Mouse (Mus musculus): Measurements from ENCODE around the gene Hspb6. TPM values are rescaled to one million over a fixed set of nuclear protein-coding genes. Genes with fewer than 3 reads are reported as not detected.
A peak's percentile ranks its signal among the peaks of the same experiment; 100 is the strongest.

Hspb6 gene
- polyA plus RNA-seq, 1 experiment from 2014 or later, result 4.4 TPM

- H3K4me1 ChIP-seq (replicated peaks), result peaks cover 29% of the 10 kb centered on the region
- DNase-seq (no peak), ATAC-seq (ENCODE audit: low read depth) (no peak)
- H3K4me2 ChIP-seq, result peak within 1 kb of the TSS; percentile 89
- H3K27ac ChIP-seq, result no peak within 1 kb of the TSS
- peak within 1 kb of the TSS; percentile 81 for H3K9ac ChIP-seq
- 85% methylated on average over 12 of the region's 12 CpGs for WGBS (ENCODE audit: insufficient replicate concordance)
- peaks cover 55% of the 10 kb centered on the region for H3K36me3 ChIP-seq
- H3K4me3 ChIP-seq (replicated peaks), result peak within 1 kb of the TSS; percentile 83
- H3K27me3 ChIP-seq, result no peaks in the 10 kb centered on the region
- H3K9me3 ChIP-seq (replicated peaks), result no peaks in the 10 kb centered on the region
These were observed 13.1 kb downstream of the Hspb6 start, which contains the start of gene Igflr1 for GRCm38 (mm10) chr7:30564970-30565571. Gene Igflr1 (plus strand): TSS chr7:30565427.

DNA sequence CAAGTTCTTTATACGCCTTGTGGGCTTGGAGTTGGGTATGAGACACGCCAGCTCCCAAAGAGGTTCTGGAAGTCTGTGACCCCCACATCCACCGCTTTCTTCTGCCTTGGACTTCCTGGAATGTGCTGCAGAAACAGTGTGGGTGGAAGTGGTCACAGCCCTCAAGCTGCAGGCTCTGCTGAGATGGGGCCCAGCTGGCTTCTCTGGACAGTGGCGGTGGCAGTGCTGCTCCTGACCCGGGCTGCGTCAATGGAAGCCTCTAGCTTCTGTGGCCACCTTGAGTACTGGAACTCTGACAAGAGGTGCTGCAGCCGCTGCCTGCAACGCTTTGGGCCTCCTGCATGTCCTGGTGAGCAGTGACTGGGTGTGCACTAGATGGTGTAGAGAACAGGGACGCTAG lies 14.1 kb downstream of the Hspb6 start:
- ATAC-seq (ENCODE audit: low read depth) (no peak), DNase-seq (no peak)
- Histone ChIP-seq H3K36me3 (peaks cover 64% of the 10 kb centered on the region), H3K9ac (no peak overlapping the region), H3K4me3 (replicated peaks) (no peak overlapping the region), H3K9me3 (replicated peaks) (no peaks in the 10 kb centered on the region), H3K4me1 (replicated peaks) (peaks cover 25% of the 10 kb centered on the region), H3K27ac (no peak overlapping the region), H3K4me2 (no peak overlapping the region), H3K27me3 (no peaks in the 10 kb centered on the region)
- 78% methylated on average over 9 of the region's 9 CpGs for WGBS (ENCODE audit: insufficient replicate concordance)

DNA sequence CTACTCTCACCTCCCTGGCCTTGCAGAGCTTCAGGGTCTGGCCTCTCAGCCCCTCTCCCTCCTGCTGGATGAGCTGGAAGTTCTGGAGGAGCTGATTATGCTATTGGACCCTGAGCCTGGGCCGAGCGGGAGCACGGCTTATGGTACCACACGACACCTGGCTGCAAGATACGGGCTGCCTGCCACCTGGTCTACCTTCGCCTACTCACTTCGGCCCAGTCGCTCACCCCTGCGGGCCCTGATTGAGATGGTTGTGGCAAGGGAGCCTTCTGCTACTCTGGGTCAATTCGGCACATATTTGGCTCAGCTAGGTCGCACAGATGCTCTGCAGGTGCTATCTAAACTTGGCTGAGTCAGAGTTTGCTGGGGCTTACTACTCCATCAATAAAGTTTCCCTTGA lies 15.6 kb downstream of the Hspb6 start:
- no peak overlapping the region for H3K4me2 ChIP-seq
- H3K9me3 ChIP-seq (replicated peaks), result no peaks in the 10 kb centered on the region
- peaks cover 20% of the 10 kb centered on the region for H3K4me1 ChIP-seq (replicated peaks)
- ATAC-seq (ENCODE audit: low read depth) (no peak), DNase-seq (no peak)
- peaks cover 73% of the 10 kb centered on the region for H3K36me3 ChIP-seq
- no peaks in the 10 kb centered on the region for H3K27me3 ChIP-seq
- 87% methylated on average over 11 of the region's 11 CpGs for WGBS (ENCODE audit: insufficient replicate concordance)
- H3K4me3 ChIP-seq (replicated peaks), result no peak overlapping the region
- H3K27ac ChIP-seq, result no peak overlapping the region
- no peak overlapping the region for H3K9ac ChIP-seq

DNA sequence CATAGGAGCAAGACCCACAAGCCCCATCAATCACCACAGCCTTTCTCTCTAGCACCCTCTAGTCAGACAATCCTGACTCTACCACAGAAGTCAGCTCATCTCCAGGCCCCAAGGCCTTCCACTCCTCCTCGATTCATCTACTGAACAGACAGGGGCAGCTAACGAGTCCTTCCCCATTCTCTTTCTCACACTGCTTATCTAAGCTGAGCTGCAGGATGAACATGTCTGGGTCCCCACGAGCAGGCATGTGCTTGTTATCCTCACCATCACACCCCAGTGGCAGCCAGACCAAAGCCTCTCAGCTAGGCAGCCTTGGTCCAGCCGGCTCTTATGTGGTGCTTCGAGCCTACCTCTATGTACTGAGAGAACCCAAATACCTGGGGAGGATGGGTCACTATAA lies 20.4 kb downstream of the Hspb6 start:
- Histone ChIP-seq H3K27me3 (no peaks in the 10 kb centered on the region), H3K4me3 (replicated peaks) (no peak overlapping the region), H3K36me3 (peaks cover 95% of the 10 kb centered on the region), H3K9me3 (replicated peaks) (no peaks in the 10 kb centered on the region), H3K4me2 (no peak overlapping the region), H3K4me1 (replicated peaks) (peaks cover 20% of the 10 kb centered on the region), H3K27ac (no peak overlapping the region), H3K9ac (no peak overlapping the region)
- DNase-seq, result no peak
- 53% methylated on average over 5 of the region's 5 CpGs for WGBS (ENCODE audit: insufficient replicate concordance)
- ATAC-seq (ENCODE audit: low read depth), result peak; percentile 32

DNA sequence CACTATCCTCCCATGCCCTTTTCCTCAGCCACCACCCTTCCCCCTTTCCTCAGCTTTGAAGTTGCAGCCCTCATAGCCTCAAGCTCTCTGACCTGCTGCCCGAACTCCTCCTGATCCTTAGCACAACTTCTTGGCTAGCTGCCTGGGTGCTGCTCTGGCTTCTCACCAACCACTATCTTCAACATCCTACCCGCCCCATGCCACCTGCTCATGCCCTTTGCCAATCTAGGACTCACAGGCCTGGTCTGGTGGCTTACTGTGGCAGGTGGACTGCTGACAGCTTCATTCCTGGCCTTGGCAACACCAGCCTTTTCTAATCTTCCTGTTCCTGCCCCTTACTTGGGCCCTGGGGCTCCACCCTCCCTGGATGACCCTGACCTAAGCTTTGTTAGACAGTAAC lies 21.0 kb downstream of the Hspb6 start:
- 68% methylated on average over 2 of the region's 2 CpGs for WGBS (ENCODE audit: insufficient replicate concordance)
- no peak overlapping the region for H3K27ac ChIP-seq
- H3K4me3 ChIP-seq (replicated peaks), result no peak overlapping the region
- ATAC-seq (ENCODE audit: low read depth) (no peak), DNase-seq (no peak)
- no peaks in the 10 kb centered on the region for H3K27me3 ChIP-seq
- peak overlapping the region; percentile 26; the same call in 1 of the 2 replicates for H3K9ac ChIP-seq
- no peak overlapping the region for H3K4me2 ChIP-seq
- H3K36me3 ChIP-seq, result peaks cover 97% of the 10 kb centered on the region
- H3K4me1 ChIP-seq (replicated peaks), result peaks cover 20% of the 10 kb centered on the region
- no peaks in the 10 kb centered on the region for H3K9me3 ChIP-seq (replicated peaks)

- H3K9me3 ChIP-seq (replicated peaks), result no peaks in the 10 kb centered on the region
- no peak overlapping the region for H3K27ac ChIP-seq
- H3K9ac ChIP-seq, result no peak overlapping the region
- H3K4me2 ChIP-seq, result no peak overlapping the region
- 78% methylated on average over 8 of the region's 8 CpGs for WGBS (ENCODE audit: insufficient replicate concordance)
- H3K4me1 ChIP-seq (replicated peaks), result no peaks in the 10 kb centered on the region
- DNase-seq (no peak), ATAC-seq (ENCODE audit: low read depth) (no peak)
- H3K36me3 ChIP-seq, result peaks cover 100% of the 10 kb centered on the region
- H3K4me3 ChIP-seq (replicated peaks), result no peak overlapping the region
- H3K27me3 ChIP-seq, result no peaks in the 10 kb centered on the region
These were observed 28.0 kb downstream of the Hspb6 start for GRCm38 (mm10) chr7:30579950-30580349.

- WGBS (ENCODE audit: insufficient replicate concordance), result 94% methylated on average over 16 of the region's 16 CpGs
- peaks cover 3% of the 10 kb centered on the region for H3K4me1 ChIP-seq (replicated peaks)
- H3K27ac ChIP-seq, result no peak overlapping the region
- peaks cover 100% of the 10 kb centered on the region for H3K36me3 ChIP-seq
- H3K27me3 ChIP-seq, result no peaks in the 10 kb centered on the region
- H3K4me2 ChIP-seq, result no peak overlapping the region
- no peak overlapping the region for H3K9ac ChIP-seq
- DNase-seq, result no peak
- H3K9me3 ChIP-seq (replicated peaks), result no peaks in the 10 kb centered on the region
- no peak for ATAC-seq (ENCODE audit: low read depth)
- H3K4me3 ChIP-seq (replicated peaks), result no peak overlapping the region
These were observed 29.6 kb downstream of the Hspb6 start for GRCm38 (mm10) chr7:30581547-30581946.

GRCm38 (mm10) chr7:30584339-30584738 lies 32.4 kb downstream of the Hspb6 start:
- peaks cover 78% of the 10 kb centered on the region for H3K36me3 ChIP-seq
- no peaks in the 10 kb centered on the region for H3K27me3 ChIP-seq
- H3K9ac ChIP-seq, result no peak overlapping the region
- no peak overlapping the region for H3K27ac ChIP-seq
- H3K4me2 ChIP-seq, result no peak overlapping the region
- H3K4me1 ChIP-seq (replicated peaks), result peaks cover 17% of the 10 kb centered on the region
- no peak for DNase-seq
- H3K9me3 ChIP-seq (replicated peaks), result no peaks in the 10 kb centered on the region
- no peak overlapping the region for H3K4me3 ChIP-seq (replicated peaks)
- ATAC-seq (ENCODE audit: low read depth), result no peak
- 92% methylated on average over 10 of the region's 10 CpGs for WGBS (ENCODE audit: insufficient replicate concordance)

DNA sequence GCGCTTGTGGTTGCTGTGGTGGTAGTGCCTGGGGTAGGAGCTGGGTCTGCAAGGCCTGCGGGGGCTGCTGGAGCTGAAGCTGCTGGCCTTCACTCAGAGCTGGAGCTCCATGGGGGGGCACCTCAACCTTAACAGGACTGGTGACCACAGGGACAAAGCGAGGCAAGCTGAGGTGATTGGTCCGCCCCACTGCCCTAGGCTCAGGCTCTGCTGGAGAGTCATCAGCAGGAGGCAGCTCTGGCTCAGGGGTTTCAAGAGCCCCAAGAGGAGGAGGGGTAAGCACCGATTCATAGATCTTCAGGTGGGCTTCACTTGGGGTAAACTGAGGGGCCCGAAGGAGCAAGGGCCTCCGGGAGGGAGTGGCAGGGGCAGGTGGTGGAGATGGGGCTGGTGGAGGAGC lies 33.2 kb downstream of the Hspb6 start:
- Histone ChIP-seq H3K4me2 (no peak overlapping the region), H3K27me3 (no peaks in the 10 kb centered on the region), H3K9ac (no peak overlapping the region), H3K4me3 (replicated peaks) (no peak overlapping the region), H3K27ac (no peak overlapping the region), H3K9me3 (replicated peaks) (no peaks in the 10 kb centered on the region), H3K4me1 (replicated peaks) (peaks cover 25% of the 10 kb centered on the region), H3K36me3 (peaks cover 70% of the 10 kb centered on the region)
- no peak for ATAC-seq (ENCODE audit: low read depth)
- 87% methylated on average over 7 of the region's 7 CpGs for WGBS (ENCODE audit: insufficient replicate concordance)
- no peak for DNase-seq

DNA sequence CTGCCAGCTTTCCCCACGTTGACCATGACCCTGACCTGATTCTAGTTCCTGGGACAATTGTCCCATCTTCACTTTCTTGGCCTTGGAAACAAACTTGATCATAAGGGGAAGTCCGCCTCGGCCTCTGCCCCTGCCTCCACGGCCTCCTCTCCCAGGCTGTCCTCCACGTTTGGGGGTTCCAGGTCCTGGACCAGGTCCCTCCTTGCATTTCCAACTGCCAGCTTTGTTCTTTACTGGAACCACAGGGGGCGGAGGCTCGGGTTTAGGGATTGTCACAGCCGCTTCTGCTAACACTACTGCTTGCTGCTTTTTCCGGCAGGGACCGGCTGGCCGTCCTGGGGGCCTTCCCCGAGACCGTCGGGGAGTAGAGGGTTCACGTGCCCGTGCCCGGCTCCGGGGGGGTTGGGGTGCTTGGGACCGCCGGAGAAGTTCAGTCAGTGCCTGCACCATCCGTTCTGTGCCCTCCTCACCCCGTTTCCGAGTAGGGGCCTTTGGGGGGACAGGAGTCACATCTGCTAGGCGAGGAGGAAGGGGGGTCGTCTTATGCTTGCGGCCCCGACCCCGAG lies 34.6 kb downstream of the Hspb6 start:
- peak overlapping the region; percentile 99 for H3K9ac ChIP-seq
- WGBS (ENCODE audit: insufficient replicate concordance), result 88% methylated on average over 28 of the region's 28 CpGs

GRCm38 (mm10) chr7:30587842-30588667 lies 36.1 kb downstream of the Hspb6 start:
- H3K27ac ChIP-seq, result peak overlapping the region; percentile 90
- H3K36me3 ChIP-seq, result peaks cover 41% of the 10 kb centered on the region
- ATAC-seq (ENCODE audit: low read depth), result peak; percentile 29
- H3K9me3 ChIP-seq (replicated peaks), result no peaks in the 10 kb centered on the region
- DNase-seq, result peak; percentile 48
- H3K4me2 ChIP-seq, result peak overlapping the region; percentile 97
- peaks cover 27% of the 10 kb centered on the region for H3K4me1 ChIP-seq (replicated peaks)
- H3K9ac ChIP-seq, result peak overlapping the region; percentile 99
- H3K27me3 ChIP-seq, result no peaks in the 10 kb centered on the region
- under 1% methylated on average over 62 of the region's 67 CpGs for WGBS (ENCODE audit: insufficient replicate concordance)
- peak overlapping the region; percentile 96 for H3K4me3 ChIP-seq (replicated peaks)

More for the DNA sequence above, 34.6 kb downstream of the Hspb6 start:
- peaks cover 27% of the 10 kb centered on the region for H3K4me1 ChIP-seq (replicated peaks)
- no peaks in the 10 kb centered on the region for H3K27me3 ChIP-seq
- H3K4me3 ChIP-seq (replicated peaks), result peak overlapping the region; percentile 96
- peaks cover 56% of the 10 kb centered on the region for H3K36me3 ChIP-seq
- H3K4me2 ChIP-seq, result peak overlapping the region; percentile 97
- ATAC-seq (ENCODE audit: low read depth), result no peak
- no peak for DNase-seq
- H3K27ac ChIP-seq, result no peak overlapping the region
- H3K9me3 ChIP-seq (replicated peaks), result no peaks in the 10 kb centered on the region

Data from liver, embryonic 13.5 days (tissue).